Mouse (Mus musculus) thymus, adult 2 months (tissue): Measurements from ENCODE around the gene Nrcam.

Experiments
- CTCF ChIP-seq: fragments of 200-500 bp; IDR thresholded peaks from 2 replicates; pipeline ENCODE4 v1.5.1; 2012; ENCODE audit warnings: mild to moderate bottlenecking, control low read depth, low read length, moderate library complexity, borderline replicate concordance; ENCODE audit not compliant: control insufficient read depth, poor library complexity, insufficient read depth; ENCODE audit errors: extremely low read depth
- POLR2A ChIP-seq: fragments of 200-500 bp; IDR thresholded peaks from 2 replicates; pipeline ENCODE4 v1.6.1; 2012; ENCODE audit warnings: mild to moderate bottlenecking, low read length, control low read depth, moderate library complexity; ENCODE audit not compliant: control insufficient read depth, poor library complexity, insufficient read depth; ENCODE audit errors: extremely low read depth

DNA sequence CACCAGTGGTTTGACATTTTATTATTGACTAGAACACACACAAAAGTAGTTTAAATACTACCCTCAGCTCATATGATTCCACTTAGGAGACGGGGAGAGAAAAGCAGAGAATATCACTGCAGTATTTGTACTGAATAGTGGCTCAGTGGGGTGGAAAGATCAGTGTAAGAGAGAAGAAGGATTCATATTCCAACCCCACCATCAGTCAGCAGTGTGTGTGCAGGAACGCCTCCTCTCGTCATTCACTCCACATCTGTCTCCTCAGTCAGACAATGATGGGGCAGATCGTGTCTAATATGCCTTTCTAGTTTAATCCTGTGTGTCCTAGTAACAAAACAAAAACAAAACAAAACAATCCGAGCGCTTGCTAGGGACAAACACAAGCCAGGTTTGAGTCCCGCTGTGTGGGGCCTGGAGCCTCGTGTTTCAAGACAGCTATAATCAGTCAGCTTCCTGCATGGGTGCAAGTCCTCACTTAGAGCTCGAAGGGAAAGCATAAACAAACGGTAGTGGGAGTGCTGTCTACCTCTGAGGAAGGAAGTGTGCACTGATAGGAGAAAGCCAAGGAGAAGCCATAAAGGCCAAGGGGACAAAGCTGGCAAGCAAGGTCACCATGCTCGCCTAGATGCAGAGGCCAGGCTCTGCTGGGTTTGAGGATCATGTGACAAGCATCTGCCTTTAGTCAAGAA, 273.7 kb downstream of the Nrcam start:
- TF ChIP-seq POLR2A (no peak), CTCF (no peak)
